Comparison of ENCODE assay signal across 29 mouse cellular contexts in genomic region chr11:20522750-20523149, GRCm38 (mm10). TPM values are rescaled to one million over a fixed set of nuclear protein-coding genes. Genes with fewer than 3 reads are reported as not detected.
DNase-seq lines count a peak whose midpoint lies in the region; ATAC-seq and TF ChIP-seq lines count a peak whose summit lies in the region.
"Had no signal": no experiment of that assay in that cellular context is flagged by ENCODE, and none has a peak within 500 bp of the region (broad histone marks: within the 10 kb centered on the region; RNA-seq: fewer than 3 reads in every experiment).

No protein-coding gene starts in this region.

- no peaks in the 10 kb centered on the region for H3K36me3 ChIP-seq in hindbrain, embryonic 12.5 days
- H3K36me3 ChIP-seq in hindbrain, embryonic 10.5 days, result no peaks in the 10 kb centered on the region
- H3K36me3 ChIP-seq in kidney, postnatal 0 days (ENCODE audit: insufficient read depth, low read length), result no peaks in the 10 kb centered on the region
- H3K36me3 ChIP-seq: embryonic facial prominence, embryonic 12.5 days; embryonic facial prominence, embryonic 15.5 days; G1E; heart, embryonic 10.5 days; heart, embryonic 13.5 days; hindbrain, embryonic 13.5 days had no signal

- no peak overlapping the region for H3K27ac ChIP-seq in hindbrain, embryonic 12.5 days
- H3K27ac ChIP-seq in hindbrain, embryonic 10.5 days, result no peak overlapping the region
- H3K27ac ChIP-seq in kidney, postnatal 0 days, result no peak overlapping the region
- H3K27ac ChIP-seq: embryonic facial prominence, embryonic 12.5 days; embryonic facial prominence, embryonic 15.5 days; heart, adult 2 months; heart, embryonic 10.5 days; heart, embryonic 13.5 days; hindbrain, embryonic 13.5 days had no signal

- no peak overlapping the region for H3K9ac ChIP-seq in hindbrain, embryonic 12.5 days
- H3K9ac ChIP-seq in kidney, postnatal 0 days (ENCODE audit: low read depth, low read length), result no peak overlapping the region
- H3K9ac ChIP-seq: embryonic facial prominence, embryonic 12.5 days; embryonic facial prominence, embryonic 15.5 days; forebrain, postnatal 0 days; heart, embryonic 13.5 days; hindbrain, embryonic 13.5 days had no signal

- WGBS in hindbrain, embryonic 12.5 days, result 62% methylated on average over 4 of the region's 4 CpGs
- 63% methylated on average over 4 of the region's 4 CpGs for WGBS in hindbrain, embryonic 10.5 days
- WGBS in kidney, postnatal 0 days, result 57% methylated on average over 4 of the region's 4 CpGs

- ATAC-seq in hindbrain, embryonic 12.5 days (ENCODE audit: low FRiP score), result peak; percentile 50; the same call in 1 of the 2 replicates
- ATAC-seq in kidney, postnatal 0 days (replicated peaks; ENCODE audit: low FRiP score, low read depth), result peak; percentile 46; the same call in 1 of the 2 replicates
- ATAC-seq: forebrain, embryonic 14.5 days; forebrain, postnatal 0 days; hindbrain, embryonic 16.5 days; Patski had no signal

- H3K4me3 ChIP-seq in hindbrain, embryonic 12.5 days, result no peak overlapping the region
- no peak overlapping the region for H3K4me3 ChIP-seq in hindbrain, embryonic 10.5 days
- H3K4me3 ChIP-seq in kidney, postnatal 0 days (replicated peaks; ENCODE audit: low read depth, low read length), result no peak overlapping the region
- H3K4me3 ChIP-seq: embryonic facial prominence, embryonic 12.5 days; embryonic facial prominence, embryonic 15.5 days; heart, adult 2 months; heart, embryonic 10.5 days; heart, embryonic 13.5 days; hindbrain, embryonic 13.5 days had no signal

- no peak for DNase-seq in hindbrain, embryonic 10.5 days (ENCODE audit: low spot score)
- no peak for DNase-seq in kidney, postnatal 0 days (ENCODE audit: low spot score)
- no peak for DNase-seq in kidney, postnatal 10 days
- peak; percentile 60 for DNase-seq in retina, postnatal 1 day
- DNase-seq in retina, embryonic 14.5 days (ENCODE audit: low spot score), result no peak
- DNase-seq in layer of hippocampus, adult 11-12 months (ENCODE audit: low spot score), result no peak
- DNase-seq in thymus, adult 18-20 months, result no peak
- DNase-seq: adrenal gland, postnatal 10 days; adrenal gland, postnatal 36 days; B cell, adult 2 months; cerebellum, adult 18-20 months; cerebellum, adult 9-10 months; cerebellum, postnatal 14 days; forebrain, postnatal 0 days; gastrocnemius, postnatal 25 days; heart, adult 2 months; heart, postnatal 14 days; heart, postnatal 4 days had no signal

- no peak overlapping the region for H3K4me2 ChIP-seq in hindbrain, embryonic 12.5 days (replicated peaks)
- H3K4me2 ChIP-seq in kidney, postnatal 0 days (ENCODE audit: low read length), result no peak overlapping the region
- H3K4me2 ChIP-seq: embryonic facial prominence, embryonic 12.5 days; embryonic facial prominence, embryonic 15.5 days; heart, embryonic 13.5 days; hindbrain, embryonic 13.5 days had no signal

- H3K27me3 ChIP-seq in hindbrain, embryonic 12.5 days, result no peaks in the 10 kb centered on the region
- H3K27me3 ChIP-seq in hindbrain, embryonic 10.5 days (ENCODE audit: insufficient read depth, poor library complexity, severe bottlenecking), result no peaks in the 10 kb centered on the region
- no peaks in the 10 kb centered on the region for H3K27me3 ChIP-seq in kidney, postnatal 0 days (ENCODE audit: insufficient read depth, low read length)
- H3K27me3 ChIP-seq: CH12.LX; embryonic facial prominence, embryonic 12.5 days; embryonic facial prominence, embryonic 15.5 days; heart, embryonic 13.5 days; hindbrain, embryonic 13.5 days; Patski had no signal

- H3K9me3 ChIP-seq in hindbrain, embryonic 12.5 days (replicated peaks), result no peaks in the 10 kb centered on the region
- H3K9me3 ChIP-seq in hindbrain, embryonic 10.5 days, result no peaks in the 10 kb centered on the region
- H3K9me3 ChIP-seq in kidney, postnatal 0 days (replicated peaks; ENCODE audit: low read length), result no peaks in the 10 kb centered on the region
- H3K9me3 ChIP-seq: embryonic facial prominence, embryonic 12.5 days; embryonic facial prominence, embryonic 15.5 days; G1E; heart, embryonic 10.5 days; heart, embryonic 13.5 days; hindbrain, embryonic 13.5 days had no signal

- H3K4me1 ChIP-seq in hindbrain, embryonic 12.5 days, result no peaks in the 10 kb centered on the region
- no peaks in the 10 kb centered on the region for H3K4me1 ChIP-seq in hindbrain, embryonic 10.5 days (replicated peaks)
- 0 out of 2 replicates have a peak, but pooled peaks cover 4% of the 10 kb centered on the region for H3K4me1 ChIP-seq in kidney, postnatal 0 days (replicated peaks; ENCODE audit: insufficient read depth, low read length)
- H3K4me1 ChIP-seq: embryonic facial prominence, embryonic 12.5 days; embryonic facial prominence, embryonic 15.5 days; heart, embryonic 10.5 days; heart, embryonic 13.5 days; hindbrain, embryonic 13.5 days had no signal

- TF ChIP-seq CTCF in kidney, postnatal 0 days (IDR thresholded peaks at IDR 0.05; ENCODE audit: low read depth), result no peak

RNA-seq across cellular contexts. Expression of gene Sertad2, which starts 20.3 kb away (rescaled TPM):
- polyA plus RNA-seq in hindbrain, embryonic 12.5 days (2016; fragmentation: Nextera tagmentation; extraction: Ambion mirVana), result 36.0 and 36.9 TPM in 2 replicates
- 31.8 and 32.1 TPM in 2 replicates for polyA plus RNA-seq in hindbrain, embryonic 10.5 days (2016; fragmentation: Nextera tagmentation; extraction: Ambion mirVana)
- polyA plus RNA-seq in kidney, postnatal 0 days (2015; fragmentation: Nextera tagmentation; extraction: Ambion mirVana), result 36.0 and 40.9 TPM in 2 replicates
